Mouse (Mus musculus) right cerebral cortex, postnatal 14 days (tissue): ENCODE measurements around the gene Myo5c.
"Not testable (repeated sequence)": the region's sequence is repeated elsewhere in the genome, so short reads cannot be mapped to it uniquely, and the experiment has no call there.

Experiments
- DNase-seq: peaks from one replicate; pipeline ENCODE4 v3.0.0; 2022

The Myo5c gene

GRCm38 (mm10) chr9:75244527-75244926, 12.7 kb downstream of the Myo5c start:
- DNase-seq, result no peak

DNA sequence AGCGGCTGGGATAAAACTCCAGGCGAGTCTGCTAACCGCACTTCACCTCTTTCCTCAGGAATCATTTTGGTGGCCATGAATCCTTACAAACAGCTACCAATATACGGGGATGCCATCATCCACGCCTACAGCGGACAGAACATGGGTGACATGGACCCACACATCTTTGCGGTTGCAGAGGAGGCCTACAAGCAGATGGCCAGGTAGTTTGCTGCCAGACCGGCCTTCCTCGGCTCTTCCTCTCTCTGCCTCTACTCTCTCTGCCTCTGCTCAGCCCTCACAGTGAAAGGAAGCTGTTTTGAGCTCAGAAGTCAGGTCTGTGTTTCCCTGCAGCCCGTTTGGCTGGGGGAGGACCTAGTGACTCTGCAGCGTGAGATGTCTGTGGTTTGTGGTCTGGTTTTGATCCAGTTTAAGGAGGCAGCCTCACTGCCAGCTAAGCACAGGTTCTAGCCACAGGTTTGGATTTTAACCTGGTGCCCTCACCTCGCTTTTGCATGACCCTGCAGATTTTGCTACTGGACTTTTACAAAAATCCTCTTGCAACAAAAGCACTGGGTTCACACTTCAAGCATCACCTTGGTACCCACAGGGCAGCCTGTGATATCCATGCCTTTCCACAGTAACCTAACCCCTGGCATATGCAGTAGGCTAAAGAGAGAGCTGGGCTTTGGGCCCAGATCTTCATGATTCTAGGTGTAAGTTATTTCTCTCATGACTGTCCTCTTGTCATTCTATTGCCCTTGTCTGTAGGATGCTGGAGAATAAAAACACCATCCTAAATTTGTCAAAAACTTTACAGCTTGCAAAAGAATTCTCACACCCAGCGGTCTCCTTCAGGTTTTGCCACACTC, 14.5 kb downstream of the Myo5c start:
- no peak for DNase-seq

GRCm38 (mm10) chr9:75247870-75248269, 16.1 kb downstream of the Myo5c start:
- DNase-seq, result no peak

DNA sequence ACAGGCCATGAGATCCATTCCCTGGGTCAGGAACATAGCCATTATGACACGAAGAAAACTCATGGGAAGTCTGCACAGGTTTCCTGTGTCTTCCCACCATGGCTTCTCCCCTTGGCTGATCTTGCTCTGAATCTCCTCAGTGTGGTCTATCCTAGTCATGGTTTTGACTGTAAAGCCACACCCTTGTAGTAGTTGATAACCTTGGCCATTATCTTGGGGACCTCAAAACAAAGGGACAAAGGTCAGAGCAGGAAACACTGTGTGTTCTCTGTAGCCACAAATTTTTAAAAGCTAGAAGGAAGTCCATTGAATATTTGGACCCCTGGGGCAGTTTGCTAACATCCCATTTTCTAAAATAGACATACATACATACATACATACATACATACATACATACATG, 16.5 kb downstream of the Myo5c start:
- no peak for DNase-seq

GRCm38 (mm10) chr9:75248874-75249273, 17.1 kb downstream of the Myo5c start:
- no peak for DNase-seq

- not testable (repeated sequence) for DNase-seq
Measured at GRCm38 (mm10) chr9:75253158-75253557, 21.3 kb downstream of the Myo5c start.

GRCm38 (mm10) chr9:75253766-75254165, 21.9 kb downstream of the Myo5c start:
- no peak for DNase-seq

- DNase-seq, result peak; percentile 68
Measured at GRCm38 (mm10) chr9:75254196-75254955, 22.6 kb downstream of the Myo5c start.

DNA sequence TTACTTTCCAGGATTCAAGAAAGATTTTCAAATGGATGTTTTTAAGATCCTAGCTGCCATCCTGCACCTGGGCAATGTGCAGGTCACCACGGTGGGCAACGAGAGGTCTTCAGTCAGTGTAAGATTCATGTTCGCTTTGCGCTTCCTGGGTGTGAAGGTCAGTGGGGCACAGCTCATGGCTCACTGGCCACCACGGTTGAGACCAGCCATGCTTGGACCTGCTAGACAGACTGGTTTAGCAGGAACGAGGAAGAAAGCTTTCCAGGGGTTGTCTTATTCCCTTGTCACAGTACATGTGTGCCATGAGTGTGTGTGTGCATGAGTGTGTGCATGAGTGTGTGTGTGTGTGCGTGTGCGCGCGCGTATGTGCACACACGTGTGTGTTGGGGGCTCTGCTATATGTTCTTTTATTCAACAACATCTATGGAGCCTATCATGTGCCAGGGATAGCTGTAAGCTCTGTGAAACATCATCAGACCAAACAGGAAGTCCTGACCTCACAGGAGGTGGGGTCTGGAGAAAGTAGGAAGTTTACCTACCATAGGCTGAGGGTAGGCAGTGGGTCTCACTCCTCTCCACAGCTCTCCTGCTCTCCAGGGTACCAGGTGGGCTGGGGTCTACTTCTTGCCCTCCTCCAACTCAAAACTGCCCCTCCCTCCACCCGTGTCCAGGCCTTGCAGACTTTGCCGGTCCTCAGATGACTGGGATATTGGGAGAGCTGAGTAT, 24.2 kb downstream of the Myo5c start:
- DNase-seq, result no peak

GRCm38 (mm10) chr9:75258792-75259191, 27.0 kb downstream of the Myo5c start:
- DNase-seq, result no peak

GRCm38 (mm10) chr9:75259656-75260055, 27.8 kb downstream of the Myo5c start:
- no peak for DNase-seq

GRCm38 (mm10) chr9:75261332-75261872, 29.6 kb downstream of the Myo5c start:
- no peak for DNase-seq

DNA sequence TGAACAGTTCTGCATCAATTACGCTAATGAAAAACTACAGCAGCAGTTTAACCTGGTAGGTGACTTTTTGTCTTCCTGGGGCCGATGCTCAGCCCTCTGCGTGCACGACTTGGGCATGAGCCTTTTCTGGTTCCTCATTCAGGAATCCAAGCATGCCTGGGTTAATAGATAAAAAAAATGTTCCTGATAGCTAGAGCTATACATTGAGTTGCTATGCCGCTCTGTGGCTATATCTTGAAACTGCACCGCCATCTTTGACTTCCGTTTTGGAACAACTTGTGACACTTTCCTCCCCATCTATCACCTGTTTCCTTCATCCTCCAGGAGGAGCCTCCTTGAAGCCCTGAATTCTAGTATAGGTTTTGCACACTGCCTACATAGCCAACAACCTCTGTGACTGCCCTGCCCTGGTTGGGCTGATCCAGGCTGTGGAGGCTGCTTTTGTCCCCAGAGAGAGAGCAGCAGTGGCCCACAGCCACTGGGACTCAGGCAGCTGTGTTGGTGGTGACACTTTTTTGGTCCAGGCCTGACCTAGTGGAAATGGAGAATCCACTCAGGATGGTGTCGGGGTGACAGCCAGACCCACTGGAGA, 30.5 kb downstream of the Myo5c start:
- no peak for DNase-seq

DNA sequence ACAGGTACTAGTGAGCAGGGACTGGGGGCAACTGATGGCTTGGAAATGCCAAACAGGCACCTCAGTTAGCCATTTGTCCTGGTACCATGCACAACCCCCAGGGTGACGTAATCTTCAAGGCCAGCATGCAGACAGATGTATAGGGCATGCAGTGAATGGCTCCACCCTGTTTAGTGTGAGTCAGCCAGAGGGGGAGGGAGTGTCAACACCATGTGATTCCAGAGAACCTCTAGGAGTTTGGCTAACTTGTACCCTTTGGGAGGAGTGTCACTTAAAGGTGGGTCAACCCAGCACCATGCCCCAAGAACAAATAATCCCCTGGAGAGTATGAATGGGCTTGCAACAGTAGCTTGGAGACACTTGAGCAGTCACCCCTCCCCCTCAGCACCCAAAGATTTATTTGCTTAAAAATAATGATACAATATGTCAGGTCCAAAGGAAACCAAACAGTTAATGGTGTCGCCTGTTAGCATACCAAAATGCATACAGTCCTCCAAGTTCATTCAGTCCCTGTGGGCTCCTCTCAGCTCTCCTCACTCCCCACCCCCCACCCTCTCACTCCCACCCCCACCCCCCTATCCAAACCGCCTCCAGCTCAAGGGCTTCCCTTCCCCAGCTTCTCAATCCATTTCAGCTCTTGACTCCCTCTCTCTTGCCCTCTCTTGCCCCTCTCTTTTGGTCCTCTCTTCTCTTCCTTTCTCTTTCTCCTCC, 32.3 kb downstream of the Myo5c start:
- DNase-seq, result no peak

- no peak for DNase-seq
Measured at GRCm38 (mm10) chr9:75267147-75267546, 35.3 kb downstream of the Myo5c start.

DNA sequence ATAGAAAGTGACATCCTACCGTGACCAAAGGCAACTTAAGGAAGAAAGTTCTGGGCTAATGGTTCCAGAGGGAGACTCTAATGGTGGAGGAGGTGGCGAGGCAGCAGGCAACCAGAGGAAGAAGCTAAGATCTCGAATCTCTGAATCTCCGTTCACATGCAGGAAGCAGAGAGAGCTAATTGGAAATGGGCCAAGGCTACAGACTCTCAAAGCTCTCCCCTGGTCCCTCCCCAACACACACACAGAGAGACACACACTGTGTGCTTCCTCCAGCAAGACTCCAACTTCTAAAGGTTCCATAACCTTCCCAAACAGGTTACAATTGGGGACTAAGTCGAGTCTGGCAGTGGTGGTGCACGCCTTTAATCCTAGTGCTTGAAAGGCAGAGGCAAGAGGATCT, 38.6 kb downstream of the Myo5c start:
- DNase-seq, result no peak

DNA sequence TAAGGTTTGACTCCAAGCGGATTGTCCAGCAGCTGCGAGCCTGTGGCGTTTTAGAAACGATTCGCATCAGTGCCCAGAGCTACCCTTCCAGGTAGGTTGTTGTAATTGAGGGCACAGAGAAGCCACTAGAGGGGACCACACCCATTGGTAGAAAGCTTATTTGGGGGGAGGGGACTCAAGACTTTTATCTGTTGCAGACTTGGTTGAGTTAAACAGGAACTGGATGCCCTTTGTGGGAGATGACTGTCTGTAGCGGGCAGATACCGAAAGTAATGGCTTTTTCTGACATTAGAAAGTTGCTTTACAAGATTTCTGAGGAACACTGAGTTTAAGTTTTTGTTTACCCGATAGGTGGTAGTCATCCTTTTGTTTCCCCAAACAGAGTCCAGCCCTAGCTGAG, 39.7 kb downstream of the Myo5c start:
- no peak for DNase-seq

GRCm38 (mm10) chr9:75273646-75274045, 41.8 kb downstream of the Myo5c start:
- DNase-seq, result no peak

- DNase-seq, result no peak
Measured at GRCm38 (mm10) chr9:75274486-75274885, 42.7 kb downstream of the Myo5c start.

GRCm38 (mm10) chr9:75275051-75275450, 43.2 kb downstream of the Myo5c start:
- no peak for DNase-seq

DNA sequence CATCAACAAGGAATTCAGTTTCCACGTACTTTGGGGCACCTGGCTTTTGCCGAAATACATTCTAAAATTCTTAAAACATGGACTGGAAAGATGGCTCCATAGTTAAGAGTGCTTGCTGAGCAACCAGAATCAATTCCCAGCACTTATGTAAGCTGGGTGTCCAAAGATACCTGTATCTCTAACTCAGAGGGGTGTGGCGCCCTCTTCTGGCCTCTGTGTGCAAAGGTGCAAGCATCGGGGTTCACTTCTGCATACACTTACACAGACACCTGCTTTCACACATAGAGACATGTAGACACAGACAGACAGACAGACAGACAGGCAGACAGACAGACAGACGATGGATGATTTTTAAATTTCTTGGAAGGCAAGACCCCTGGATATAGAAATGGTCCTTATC, 49.0 kb downstream of the Myo5c start:
- peak; percentile 53 for DNase-seq

DNA sequence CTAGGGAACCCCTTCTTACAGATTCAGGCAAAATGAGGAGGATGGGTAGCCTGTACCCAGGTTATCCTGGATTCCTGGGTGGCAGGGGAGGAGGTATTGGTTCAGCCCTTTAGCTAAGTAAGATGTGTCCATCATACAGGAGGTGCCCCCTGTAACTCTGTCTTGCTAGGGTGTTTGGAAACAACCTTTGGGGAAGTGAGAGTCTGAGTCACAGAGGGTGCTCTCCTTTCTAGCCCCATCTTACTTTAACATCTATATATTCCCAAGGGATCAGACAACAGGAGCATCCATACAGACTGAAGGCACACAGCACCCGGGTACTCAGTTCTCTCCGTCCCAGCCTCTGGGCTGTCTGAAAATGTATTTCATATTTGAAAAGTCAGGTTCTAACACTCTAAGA, 50.4 kb downstream of the Myo5c start:
- DNase-seq, result no peak
